Mouse (Mus musculus) layer of hippocampus, postnatal 25 days (tissue): ENCODE data around the gene Atp9a. TPM values are rescaled to one million over a fixed set of nuclear protein-coding genes. Genes with fewer than 3 reads are reported as not detected.
A peak's percentile ranks its signal among the peaks of the same experiment; 100 is the strongest.

Experiments
- DNase-seq, 2 experiments: peaks; one replicate each; pipeline ENCODE4 v3.0.0; 2022; ENCODE audit warnings: mixed read lengths in 2 of 2, low spot score in 1 of 2; ENCODE audit errors: extremely low spot score in 1 of 2
- total RNA-seq, 2 experiments: library from RNA; stranded (reverse); gene quantifications; 2 replicates each; pipeline ENCODE4 v1.2.3; 2021

Gene Atp9a
- total RNA-seq, 2 experiments from 2014 or later, result 356 to 393 TPM

DNA sequence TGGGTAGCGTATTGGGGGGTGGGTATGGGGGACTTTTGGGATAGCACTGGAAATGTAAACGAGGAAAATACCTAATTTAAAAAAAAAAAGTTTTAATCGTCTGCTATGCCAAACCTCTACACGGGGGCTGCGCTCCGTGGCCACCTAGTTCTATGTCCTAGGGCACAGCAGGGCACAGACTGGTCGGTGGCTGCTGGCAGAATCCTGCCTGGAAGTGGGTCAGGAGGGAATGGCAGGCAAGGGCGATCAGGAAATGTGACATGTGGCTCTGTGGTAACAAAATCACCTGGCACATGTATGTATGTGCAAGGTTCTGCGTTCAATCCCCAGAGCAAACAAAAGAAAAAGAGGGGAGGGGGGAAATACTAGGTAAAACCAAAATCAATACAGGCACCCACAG is 56.3 kb downstream of the Atp9a start:
- DNase-seq, result no peak

DNA sequence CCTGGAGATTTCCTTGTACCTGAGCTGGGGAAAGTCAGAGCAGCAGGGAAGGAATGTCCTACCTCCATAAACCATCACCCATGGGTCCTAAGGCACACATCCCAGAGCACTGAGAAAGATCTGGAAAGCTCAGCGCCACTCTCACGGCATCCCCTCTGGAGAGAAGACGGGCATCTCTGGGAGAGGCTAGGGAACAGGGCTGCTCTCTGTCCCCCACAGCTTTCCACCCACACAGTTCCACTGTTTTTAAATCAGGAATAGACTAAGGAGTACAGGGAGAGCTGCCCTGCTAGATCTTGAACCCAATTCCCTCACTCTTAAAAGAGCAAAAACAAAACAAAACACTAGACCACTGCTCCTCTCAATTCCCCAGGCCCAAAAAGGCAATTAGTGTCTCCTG is 57.5 kb downstream of the Atp9a start:
- DNase-seq, result no peak

DNA sequence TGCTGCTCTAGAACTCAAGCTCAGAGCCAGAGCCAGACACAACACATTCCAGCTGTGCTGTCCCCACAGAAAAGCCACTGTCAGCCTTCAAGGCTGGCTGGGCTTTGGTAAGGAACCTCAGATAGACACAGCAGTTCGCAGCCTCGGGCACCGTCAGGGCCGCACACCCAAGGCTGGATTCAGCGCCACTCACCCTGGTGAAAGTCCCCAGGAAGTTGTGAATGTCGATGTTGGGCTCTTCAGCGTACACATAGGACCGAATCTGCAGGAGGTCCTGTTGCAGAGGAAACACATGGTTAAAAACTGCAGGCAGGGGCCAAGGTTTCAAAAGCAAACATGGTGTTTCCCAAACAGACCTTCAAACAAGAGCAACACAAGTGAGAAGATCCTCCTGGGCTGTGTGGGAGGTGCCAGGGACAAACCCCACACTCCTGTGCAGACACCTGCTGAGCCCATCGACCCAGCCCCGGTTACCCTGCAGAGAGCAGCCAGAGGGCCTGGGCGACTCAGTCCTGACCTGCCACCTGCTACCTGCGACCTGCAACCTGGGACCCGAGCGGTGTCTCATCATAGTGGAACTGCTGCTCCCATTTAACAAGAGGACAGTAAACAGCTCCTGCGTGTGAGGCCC is 58.6 kb downstream of the Atp9a start:
- DNase-seq, result no peak

- no peak for DNase-seq
Observed at GRCm38 (mm10) chr2:168682721-168683120, 59.5 kb downstream of the Atp9a start.

- no peak for DNase-seq
Observed at GRCm38 (mm10) chr2:168681531-168681930, 60.7 kb downstream of the Atp9a start.

GRCm38 (mm10) chr2:168679381-168680199 is 62.6 kb downstream of the Atp9a start:
- no peak for DNase-seq

DNA sequence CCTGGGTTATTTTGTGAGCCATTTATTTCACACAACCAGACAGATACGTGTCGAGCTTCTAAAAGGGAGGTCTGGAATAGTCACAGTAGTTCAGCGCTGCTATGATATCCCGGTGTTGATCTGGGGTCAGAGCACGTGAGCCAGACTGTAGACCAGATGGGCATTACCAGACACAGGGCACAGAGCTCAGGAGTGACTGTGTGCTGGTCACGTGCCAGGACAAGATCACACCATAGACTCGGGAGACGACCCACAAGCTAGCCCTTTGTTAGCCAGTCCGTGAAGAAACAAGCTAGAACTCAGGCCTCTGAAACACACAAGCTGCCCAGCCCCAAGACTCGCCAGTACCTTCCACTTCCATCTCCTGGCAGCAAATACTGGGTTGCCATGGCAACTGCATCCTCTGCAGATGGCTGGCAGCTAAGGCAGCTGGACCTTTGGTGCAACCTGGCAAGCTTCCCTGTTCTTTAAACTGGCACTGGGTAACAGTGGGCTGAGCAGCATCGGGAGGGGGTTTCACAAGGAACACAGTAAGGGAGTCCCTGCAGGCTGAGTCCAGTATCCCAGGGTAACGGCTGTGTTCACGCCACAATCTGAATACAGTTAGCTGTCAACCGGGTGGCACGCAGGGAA is 63.4 kb downstream of the Atp9a start:
- DNase-seq, result peak in 1 of 2 experiments; percentile 41

GRCm38 (mm10) chr2:168677650-168678049 is 64.6 kb downstream of the Atp9a start:
- no peak for DNase-seq

GRCm38 (mm10) chr2:168671724-168672123 is 70.5 kb downstream of the Atp9a start:
- no peak for DNase-seq

- no peak for DNase-seq
Observed at GRCm38 (mm10) chr2:168670241-168670640, 72.0 kb downstream of the Atp9a start.

DNA sequence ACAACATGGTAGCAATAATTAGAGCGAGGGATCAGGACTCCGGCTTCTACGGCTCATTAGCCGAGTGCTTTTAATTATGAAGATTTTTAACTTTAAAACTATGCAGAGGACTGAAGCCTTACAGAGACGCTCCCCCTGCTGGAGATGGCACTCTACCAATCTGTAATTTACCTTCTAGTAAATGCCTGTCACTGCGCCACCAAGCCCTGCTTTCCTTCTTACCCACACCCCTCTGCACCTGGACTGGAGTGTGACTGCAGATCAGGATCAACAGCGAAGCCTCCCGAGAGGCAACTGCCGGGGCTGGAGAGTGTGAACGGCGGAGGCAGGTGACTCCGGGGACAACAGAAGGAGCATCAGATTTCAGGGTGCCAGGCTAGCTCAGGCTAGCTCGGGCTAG is 72.4 kb downstream of the Atp9a start:
- peak in 1 of 2 experiments; percentile 42 for DNase-seq

- DNase-seq, result no peak
Observed at GRCm38 (mm10) chr2:168667745-168668144, 74.5 kb downstream of the Atp9a start.

DNA sequence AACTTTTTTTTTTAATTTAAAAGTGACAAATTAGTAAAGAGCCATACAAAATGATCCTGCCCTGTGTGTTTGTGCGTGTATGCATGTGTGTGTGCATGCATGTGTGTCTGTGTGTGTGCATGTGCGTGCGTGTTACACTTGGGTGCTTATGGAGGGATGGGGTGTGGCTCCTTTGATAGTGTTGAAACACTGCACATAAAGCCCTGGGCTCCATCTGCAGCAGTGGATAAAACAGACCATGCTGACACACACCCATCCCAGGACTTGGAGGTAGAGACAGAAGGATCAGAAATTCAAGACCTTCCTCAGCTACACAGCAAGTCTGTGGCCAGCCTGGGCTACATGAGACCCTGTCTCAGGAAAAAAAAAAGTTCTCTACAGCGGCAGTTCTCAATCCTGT is 76.5 kb downstream of the Atp9a start:
- no peak for DNase-seq

GRCm38 (mm10) chr2:168663716-168664115 is 78.5 kb downstream of the Atp9a start:
- DNase-seq, result no peak

DNA sequence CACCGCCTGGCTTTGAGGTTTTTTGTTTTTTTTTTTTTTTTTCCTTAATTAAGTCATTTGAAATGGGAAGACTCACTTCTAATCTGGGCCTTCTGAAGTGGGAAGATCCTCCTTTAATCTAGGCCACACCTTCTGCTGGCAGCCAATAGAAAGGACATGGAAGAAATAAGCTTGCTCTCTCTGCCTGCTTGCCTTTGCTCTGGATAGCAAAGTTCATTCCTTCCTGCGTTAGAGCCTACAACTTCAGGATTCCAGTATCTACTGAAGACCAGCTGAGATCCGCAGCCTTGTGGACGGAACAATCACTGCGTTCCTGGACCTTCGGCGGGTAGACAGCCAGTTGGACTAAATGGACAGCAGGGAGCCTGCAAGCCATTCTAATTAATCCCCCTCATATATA is 79.0 kb downstream of the Atp9a start:
- no peak for DNase-seq

DNA sequence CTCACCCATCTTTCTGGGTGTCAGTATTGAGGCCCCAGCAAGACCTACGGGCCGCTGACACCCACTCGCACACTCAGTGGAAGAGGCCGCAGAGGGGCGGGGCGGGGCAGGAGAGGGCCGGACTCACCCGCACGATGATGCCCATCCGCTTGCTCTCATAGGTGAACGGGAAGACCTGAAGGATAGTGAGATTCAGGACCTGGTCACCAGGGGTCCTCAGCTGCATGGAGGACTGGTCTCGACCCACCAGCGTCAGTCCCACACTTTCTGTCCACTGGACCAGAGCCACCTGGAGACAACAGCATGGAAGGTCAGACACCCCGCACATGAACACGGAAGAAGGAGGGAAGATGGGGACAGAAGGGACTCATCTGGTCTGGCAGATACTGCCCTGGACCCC is 80.4 kb downstream of the Atp9a start:
- no peak for DNase-seq

GRCm38 (mm10) chr2:168660344-168660743 is 81.9 kb downstream of the Atp9a start:
- no peak for DNase-seq

GRCm38 (mm10) chr2:168658551-168658950 is 83.7 kb downstream of the Atp9a start:
- no peak for DNase-seq

GRCm38 (mm10) chr2:168656569-168657308 is 85.5 kb downstream of the Atp9a start:
- DNase-seq, result no peak

- peak in 1 of 2 experiments; percentile 28 for DNase-seq
Observed at GRCm38 (mm10) chr2:168654983-168655669, 87.1 kb downstream of the Atp9a start.
